Mouse (Mus musculus) myocyte (in vitro differentiated cells): Measurements from ENCODE around the gene Mafg.

Experiments used
- E2F4 ChIP-seq: IDR thresholded peaks from one replicate; pipeline ENCODE4 v1.6.1; 2011; ENCODE audit warnings: mild to moderate bottlenecking, control low read depth, moderate library complexity; ENCODE audit not compliant: insufficient read depth
- MAX ChIP-seq: IDR thresholded peaks from one replicate; pipeline ENCODE4 v1.6.1; 2011; ENCODE audit warnings: low read depth, mild to moderate bottlenecking, control low read depth
- MYOD1 ChIP-seq, 3 experiments: IDR thresholded peaks; one replicate each; pipeline ENCODE4 v1.6.1; 2011; ENCODE audit warnings: control low read depth in 2 of 3, low read depth in 2 of 3, mild to moderate bottlenecking in 2 of 3, moderate library complexity in 1 of 3; ENCODE audit not compliant: insufficient read length in 2 of 3, control insufficient read depth in 1 of 3
- POLR2A ChIP-seq: IDR thresholded peaks from one replicate; pipeline ENCODE4 v1.6.1; 2011; ENCODE audit warnings: low read depth, mild to moderate bottlenecking, control low read depth, moderate library complexity; ENCODE audit not compliant: insufficient read length
- POLR2AphosphoS2 ChIP-seq: IDR thresholded peaks from one replicate; pipeline ENCODE4 v1.6.1; 2011; ENCODE audit warnings: low read depth, control low read depth; ENCODE audit not compliant: insufficient read length
- REST ChIP-seq: IDR thresholded peaks from one replicate; pipeline ENCODE4 v1.6.1; 2011; ENCODE audit warnings: mild to moderate bottlenecking, control low read depth, moderate library complexity; ENCODE audit not compliant: insufficient read depth, insufficient read length
- SRF ChIP-seq: IDR thresholded peaks from one replicate; pipeline ENCODE4 v1.6.1; 2011; ENCODE audit warnings: low read depth; ENCODE audit not compliant: control insufficient read depth, insufficient read length
- TCF12 ChIP-seq: IDR thresholded peaks from one replicate; pipeline ENCODE4 v1.6.1; 2011; ENCODE audit warnings: mild to moderate bottlenecking, control low read depth; ENCODE audit not compliant: poor library complexity, insufficient read depth, severe bottlenecking
- TCF3 ChIP-seq: IDR thresholded peaks from one replicate; pipeline ENCODE4 v1.6.1; 2011; ENCODE audit warnings: low read depth, control low read depth; ENCODE audit not compliant: insufficient read length
- USF1 ChIP-seq: IDR thresholded peaks from one replicate; pipeline ENCODE4 v1.6.1; 2011; ENCODE audit warnings: low read depth, mild to moderate bottlenecking, control low read depth, moderate library complexity

DNA sequence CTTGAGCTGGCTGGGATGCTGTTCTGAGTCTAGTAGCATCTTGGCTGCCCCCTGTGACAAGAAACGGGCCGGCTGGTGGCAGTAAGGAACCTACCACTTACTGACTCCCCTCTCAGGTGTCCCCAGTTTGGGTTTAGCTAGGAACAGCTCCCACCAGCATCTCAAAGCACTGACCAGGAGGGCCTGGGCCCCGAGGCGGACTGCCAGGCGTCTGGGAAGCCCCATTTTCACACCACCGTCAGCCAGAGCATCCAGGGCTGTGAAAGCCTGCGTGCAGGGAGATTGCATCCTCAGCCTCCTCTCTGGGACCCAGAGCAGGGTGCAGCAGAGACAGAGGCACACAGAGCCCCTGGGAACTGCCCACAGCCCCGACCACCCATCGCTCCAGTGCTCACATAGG lies 7.9 kb upstream of the Mafg start:
- TF ChIP-seq USF1 (no peak), MAX (no peak), E2F4 (no peak), SRF (no peak), REST (no peak), POLR2A (no peak), TCF3 (no peak), POLR2AphosphoS2 (no peak), MYOD1 (IDR thresholded peaks at IDR 0.05; ENCODE audit: control insufficient read depth in 1 of 3, insufficient read length in 2 of 3, low read depth in 2 of 3) (no peak), TCF12 (no peak)
